Mouse (Mus musculus) left cerebral cortex, adult 18-20 months (tissue): ENCODE data around the gene Nfatc2ip. TPM values are rescaled to one million over a fixed set of nuclear protein-coding genes. Genes with fewer than 3 reads are reported as not detected.

Source experiments
- DNase-seq, 2 experiments: peaks; one replicate each; pipeline ENCODE4 v3.0.0; 2021 to 2022; ENCODE audit warnings: low spot score in 2 of 2, mixed read lengths in 1 of 2
- long read RNA-seq, 2 experiments: library from polyadenylated mRNA; stranded (forward); transcript quantifications; one replicate each; pipeline ENCODE4 v2.0.0; 2021
- total RNA-seq, 2 experiments: library from RNA; stranded (reverse); gene quantifications; 2 replicates each; pipeline ENCODE4 v1.2.3; 2021

Gene Nfatc2ip
- total RNA-seq, result 1 to 10 TPM; 4.5 to 5.8 TPM
- long read RNA-seq, experiment 1, result 0 reads
- long read RNA-seq, experiment 2, partial matches to known transcripts, result 0 of 1 reads
- long read RNA-seq, experiment 2, other reads (novel, unspliced or antisense), result 1 of 1 reads

GRCm38 (mm10) chr7:126396298-126397119, at the start of gene Nfatc2ip:
Nfatc2ip (minus strand) TSS chr7:126396737.
- DNase-seq, result peak; percentile 96

- no peak for DNase-seq
These were observed 49.7 kb upstream of the Nfatc2ip start for GRCm38 (mm10) chr7:126446217-126446616.

GRCm38 (mm10) chr7:126445104-126445815, 48.7 kb upstream of the Nfatc2ip start:
- no peak for DNase-seq

GRCm38 (mm10) chr7:126444536-126444935, 48.0 kb upstream of the Nfatc2ip start:
- no peak for DNase-seq

GRCm38 (mm10) chr7:126443997-126444396, 47.5 kb upstream of the Nfatc2ip start:
- DNase-seq, result no peak

GRCm38 (mm10) chr7:126440134-126440533, 43.6 kb upstream of the Nfatc2ip start:
- DNase-seq, result no peak

- peak in 1 of 2 experiments; percentile 46 for DNase-seq
These were observed 40.3 kb upstream of the Nfatc2ip start for GRCm38 (mm10) chr7:126436851-126437250.

- DNase-seq, result no peak
These were observed 39.3 kb upstream of the Nfatc2ip start for GRCm38 (mm10) chr7:126435801-126436200.

- no peak for DNase-seq
These were observed 38.2 kb upstream of the Nfatc2ip start for GRCm38 (mm10) chr7:126434726-126435125.

GRCm38 (mm10) chr7:126430167-126430566, 33.6 kb upstream of the Nfatc2ip start:
- DNase-seq, result no peak

- DNase-seq, result no peak
These were observed 33.0 kb upstream of the Nfatc2ip start for GRCm38 (mm10) chr7:126429503-126429898.

- peak; percentile 94 to 98 for DNase-seq
These were observed 32.3 kb upstream of the Nfatc2ip start, which contains the start of gene Rabep2 for GRCm38 (mm10) chr7:126428631-126429502. Rabep2 (plus strand) TSS chr7:126428759.

GRCm38 (mm10) chr7:126428154-126428553, 31.6 kb upstream of the Nfatc2ip start:
- no peak for DNase-seq

- no peak for DNase-seq
These were observed 30.9 kb upstream of the Nfatc2ip start for GRCm38 (mm10) chr7:126427323-126427860.

GRCm38 (mm10) chr7:126424161-126424560, 27.6 kb upstream of the Nfatc2ip start:
- DNase-seq, result no peak

GRCm38 (mm10) chr7:126421756-126422155, 25.2 kb upstream of the Nfatc2ip start:
- DNase-seq, result no peak

GRCm38 (mm10) chr7:126418496-126418895, 22.0 kb upstream of the Nfatc2ip start:
- no peak for DNase-seq

GRCm38 (mm10) chr7:126417606-126418005, 21.1 kb upstream of the Nfatc2ip start:
- no peak for DNase-seq

- DNase-seq, result no peak
These were observed 20.5 kb upstream of the Nfatc2ip start for GRCm38 (mm10) chr7:126417045-126417444.

GRCm38 (mm10) chr7:126416615-126417014, 20.1 kb upstream of the Nfatc2ip start:
- DNase-seq, result no peak

GRCm38 (mm10) chr7:126414725-126415124, 18.2 kb upstream of the Nfatc2ip start, which contains the start of gene Cd19:
Cd19 (minus strand) TSS chr7:126414889.
- DNase-seq, result no peak
